Comparison of ENCODE assay signal across 20 mouse cellular contexts in genomic region chr12:102043840-102044239, GRCm38 (mm10).
A peak's percentile ranks its signal among the peaks of the same experiment; 100 is the strongest.
DNase-seq lines count a peak whose midpoint lies in the region; ATAC-seq lines count a peak whose summit lies in the region.
"Had no signal": no experiment of that assay in that cellular context is flagged by ENCODE, and none has a peak within 500 bp of the region (broad histone marks: within the 10 kb centered on the region; RNA-seq: fewer than 3 reads in every experiment).

No protein-coding gene starts in this region.

- H3K4me2 ChIP-seq in heart, embryonic 14.5 days (ENCODE audit: low read length), result no peak overlapping the region
- H3K4me2 ChIP-seq in heart, embryonic 16.5 days (ENCODE audit: low read depth, low read length), result no peak overlapping the region
- H3K4me2 ChIP-seq: hindbrain, embryonic 12.5 days; limb, embryonic 15.5 days; stomach, embryonic 15.5 days had no signal

- no peak overlapping the region for H3K4me3 ChIP-seq in heart, embryonic 14.5 days (ENCODE audit: control insufficient read depth in 1 of 2, insufficient read depth in 1 of 2, low read depth in 1 of 2, low read length in 2 of 2)
- no peak overlapping the region for H3K4me3 ChIP-seq in heart, embryonic 16.5 days (ENCODE audit: low read length)
- H3K4me3 ChIP-seq: embryonic facial prominence, embryonic 10.5 days; hindbrain, embryonic 12.5 days; limb, embryonic 15.5 days; midbrain, embryonic 10.5 days; stomach, embryonic 15.5 days had no signal

- H3K9ac ChIP-seq in heart, embryonic 14.5 days (ENCODE audit: low read length), result no peak overlapping the region
- no peak overlapping the region for H3K9ac ChIP-seq in heart, embryonic 16.5 days (ENCODE audit: low read length)
- H3K9ac ChIP-seq: hindbrain, embryonic 12.5 days; limb, embryonic 15.5 days; stomach, embryonic 15.5 days had no signal

- WGBS in heart, embryonic 14.5 days, result 28% methylated on average over 5 of the region's 5 CpGs
- WGBS in heart, embryonic 16.5 days, result 33% methylated on average over 5 of the region's 5 CpGs

- peak overlapping the region; percentile 49 to 62; a peak in 3 of 4 replicates for H3K27ac ChIP-seq in heart, embryonic 14.5 days (replicated peaks in 1 of 2; ENCODE audit: control insufficient read depth in 1 of 2, insufficient read depth in 1 of 2, low read depth in 2 of 2, low read length in 2 of 2)
- H3K27ac ChIP-seq in heart, embryonic 16.5 days (ENCODE audit: low read length), result peak overlapping the region; percentile 41
- H3K27ac ChIP-seq: embryonic facial prominence, embryonic 10.5 days; hindbrain, embryonic 12.5 days; kidney, postnatal 0 days; limb, embryonic 15.5 days; macrophage; midbrain, embryonic 10.5 days; stomach, embryonic 15.5 days had no signal

- H3K9me3 ChIP-seq in heart, embryonic 14.5 days (ENCODE audit: control insufficient read depth, low read length), result no peaks in the 10 kb centered on the region
- H3K9me3 ChIP-seq in heart, embryonic 16.5 days (replicated peaks; ENCODE audit: control insufficient read depth, low read length), result no peaks in the 10 kb centered on the region
- H3K9me3 ChIP-seq: embryonic facial prominence, embryonic 10.5 days; hindbrain, embryonic 12.5 days; limb, embryonic 15.5 days; midbrain, embryonic 10.5 days; stomach, embryonic 15.5 days had no signal

- H3K4me1 ChIP-seq in heart, embryonic 14.5 days (ENCODE audit: control insufficient read depth in 2 of 2, insufficient read depth in 2 of 2, low read length in 2 of 2), result peaks cover 31 to 37% of the 10 kb centered on the region in 2 experiments
- peaks cover 27% of the 10 kb centered on the region for H3K4me1 ChIP-seq in heart, embryonic 16.5 days (ENCODE audit: control insufficient read depth, insufficient read depth, low read length)
- H3K4me1 ChIP-seq: limb, embryonic 15.5 days; stomach, embryonic 15.5 days had no signal

- peak; percentile 68; the same call in 1 of the 2 replicates for ATAC-seq in heart, embryonic 14.5 days (ENCODE audit: insufficient number of reproducible peaks, insufficient read depth, low FRiP score, low read depth)
- ATAC-seq in heart, embryonic 16.5 days (replicated peaks; ENCODE audit: extremely low read depth, insufficient read depth, low FRiP score), result peak; percentile 84
- ATAC-seq: Patski had no signal

- peak; percentile 18 for DNase-seq in adrenal gland, adult 2 months
- DNase-seq in adrenal gland, adult 18-20 months (ENCODE audit: low spot score in 2 of 2), result no peak
- no peak for DNase-seq in heart, postnatal 4 days
- DNase-seq in lung, postnatal 10 days, result peak; percentile 8
- DNase-seq in cerebellum, adult 8-10 months, result no peak
- no peak for DNase-seq in right cerebral cortex, postnatal 25 days
- DNase-seq: cerebellum, adult 9-10 months; kidney, adult 18-20 months; right cerebral cortex, postnatal 14 days; thymus, adult 2 months had no signal

- H3K27me3 ChIP-seq in heart, embryonic 14.5 days (ENCODE audit: control insufficient read depth, insufficient read depth, low read length), result no peaks in the 10 kb centered on the region
- H3K27me3 ChIP-seq in heart, embryonic 16.5 days (ENCODE audit: control insufficient read depth, insufficient read depth, low read length), result no peaks in the 10 kb centered on the region
- H3K27me3 ChIP-seq: hindbrain, embryonic 12.5 days; limb, embryonic 15.5 days; stomach, embryonic 15.5 days had no signal

- no peaks in the 10 kb centered on the region for H3K36me3 ChIP-seq in heart, embryonic 14.5 days (ENCODE audit: control insufficient read depth, insufficient read depth, low read length)
- no peaks in the 10 kb centered on the region for H3K36me3 ChIP-seq in heart, embryonic 16.5 days (ENCODE audit: control insufficient read depth, insufficient read depth)
- H3K36me3 ChIP-seq: embryonic facial prominence, embryonic 10.5 days; hindbrain, embryonic 12.5 days; limb, embryonic 15.5 days; midbrain, embryonic 10.5 days; stomach, embryonic 15.5 days had no signal

Comparison
In these comparisons a context has a peak if more than half of its experiments do, and no peak if none do; other contexts are left out.
1. DNase-seq: peak in adrenal gland, adult 2 months (single experiment) and lung, postnatal 10 days (single experiment); none in adrenal gland, adult 18-20 months (0 of 2), heart, postnatal 4 days (single experiment), cerebellum, adult 8-10 months (single experiment) and right cerebral cortex, postnatal 25 days (single experiment).